Mouse (Mus musculus): ENCODE measurements around the gene Tlr9.

DNA sequence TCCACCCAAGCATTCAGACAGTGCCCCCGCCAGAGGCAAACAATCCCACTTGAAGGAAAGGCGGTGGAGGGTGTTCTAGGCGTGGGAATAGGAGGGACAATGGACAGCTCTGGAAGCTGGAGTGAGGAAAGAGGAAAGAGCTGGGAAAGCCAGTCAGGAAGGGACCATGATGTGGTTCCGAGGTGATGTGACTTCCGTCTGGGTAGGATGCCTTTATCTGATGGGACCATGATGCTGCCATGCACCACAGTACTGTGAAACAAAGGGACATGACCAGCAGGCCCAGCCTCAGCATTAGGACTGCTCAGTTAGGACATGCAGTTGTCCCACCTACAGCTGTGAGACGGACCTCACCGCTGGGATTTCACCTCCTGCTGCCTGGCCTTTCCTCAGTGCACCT is 8.8 kb downstream of the Tlr9 start:
- TF ChIP-seq CTCF (IDR thresholded peaks at IDR 0.05) (no peak), EP300 (IDR thresholded peaks at IDR 0.05) (peak; percentile 42)
